Mouse (Mus musculus): Measurements from ENCODE around the gene Elovl2. TPM values are rescaled to one million over a fixed set of nuclear protein-coding genes. Genes with fewer than 3 reads are reported as not detected.
"Not testable (repeated sequence)": the region's sequence is repeated elsewhere in the genome, so short reads cannot be mapped to it uniquely, and the experiment has no call there.

The Elovl2 gene
- total RNA-seq, 2 experiments from 2014 or later = 0.31 to 0.50 TPM

- intact Hi-C loops (cut with DNase I) = no loop called here
- DNase-seq = no peak
Observed at GRCm38 (mm10) chr13:41235845-41236741, 15.9 kb upstream of the Elovl2 start.

DNA sequence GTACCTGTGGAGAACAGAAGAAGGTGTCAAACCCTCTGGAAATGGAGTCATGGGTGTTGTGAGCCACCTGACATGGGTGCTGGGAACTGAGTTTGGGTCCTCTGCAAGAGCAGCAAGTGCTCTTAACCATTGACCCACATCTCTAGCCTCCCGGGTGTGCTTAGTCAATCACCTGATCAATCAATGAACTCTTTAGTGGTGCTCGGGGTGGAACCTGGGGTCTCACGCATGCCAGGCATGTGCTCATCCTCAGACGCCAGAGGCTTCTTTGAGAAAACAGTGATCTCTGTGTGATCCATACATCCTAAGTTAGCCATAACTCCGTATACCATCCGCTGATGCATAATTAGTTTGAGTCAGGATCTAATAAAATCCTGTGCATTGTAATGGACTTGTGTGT, 15.0 kb upstream of the Elovl2 start:
- DNase-seq = no peak
- intact Hi-C loops (cut with DNase I) = no loop called here

DNA sequence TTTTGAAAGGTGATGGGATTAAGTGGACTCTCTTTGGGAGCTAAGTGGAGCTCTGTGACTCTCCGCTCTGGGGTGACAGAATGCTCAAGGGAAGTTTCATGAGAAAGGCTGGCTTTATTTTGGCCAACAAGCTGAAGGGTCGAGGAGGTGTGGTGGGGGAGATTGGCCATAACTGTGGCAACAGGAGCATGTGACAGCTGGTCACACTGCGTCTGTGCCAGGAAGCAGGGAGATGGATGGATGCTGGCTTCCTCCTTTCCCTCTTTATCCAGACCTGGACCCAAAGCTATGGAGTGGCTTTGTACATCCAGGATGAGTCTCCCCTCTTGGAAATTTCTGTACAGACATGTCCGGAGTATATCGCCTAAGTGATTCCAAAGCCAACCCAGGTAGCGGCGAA, 13.0 kb upstream of the Elovl2 start:
- DNase-seq = no peak
- intact Hi-C loops (cut with DNase I) = no loop called here

DNA sequence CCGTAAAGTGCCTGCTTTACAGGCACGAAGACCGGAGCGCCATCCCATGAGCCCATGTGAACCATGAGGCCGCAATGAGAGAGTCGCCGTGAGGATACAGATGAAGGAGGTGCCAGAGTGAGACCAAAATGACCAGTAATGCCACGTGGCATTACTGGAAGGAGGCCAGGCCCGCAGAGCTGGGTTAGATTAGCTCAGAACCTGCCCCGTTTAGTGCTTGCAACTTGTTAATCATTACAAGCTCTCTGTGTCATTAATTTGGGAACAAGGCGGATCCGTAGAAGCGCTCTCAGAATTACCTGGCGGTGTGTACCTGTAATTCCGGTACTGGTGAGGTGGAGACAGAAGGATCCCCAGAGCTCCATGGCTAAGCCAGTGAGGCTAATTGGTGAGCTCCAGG, 12.0 kb upstream of the Elovl2 start:
- DNase-seq = no peak
- intact Hi-C loops (cut with DNase I) = no loop called here

DNA sequence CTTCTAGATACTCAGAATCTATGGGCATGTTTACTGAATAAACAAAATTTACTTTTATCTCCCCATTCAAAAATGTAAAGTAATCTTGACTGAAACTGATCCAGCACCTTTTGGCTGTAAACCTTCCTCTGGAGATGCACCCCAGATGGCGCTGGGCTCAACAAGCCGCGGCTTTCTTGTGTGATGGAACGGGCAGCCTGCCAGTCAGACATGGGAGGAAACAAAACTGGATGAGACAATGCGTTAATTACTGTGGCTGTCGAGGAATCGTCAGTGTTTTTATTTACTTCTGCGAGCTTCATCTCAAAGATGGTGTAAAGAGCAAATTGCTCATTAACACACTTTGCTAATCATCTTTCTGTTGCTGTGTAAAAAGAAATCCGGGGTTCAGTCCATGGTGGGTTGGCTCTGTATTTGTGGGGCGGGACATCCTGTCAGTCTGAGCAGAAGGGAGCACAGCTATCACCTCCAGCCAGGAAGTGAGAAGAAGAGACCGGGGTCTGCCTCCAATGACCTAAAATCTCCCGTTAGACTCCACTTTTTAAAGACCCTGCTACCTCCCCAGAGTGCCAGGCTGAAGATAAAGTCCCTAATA, 11.3 kb upstream of the Elovl2 start:
- DNase-seq = no peak
- intact Hi-C loops (cut with DNase I) = no loop called here

DNA sequence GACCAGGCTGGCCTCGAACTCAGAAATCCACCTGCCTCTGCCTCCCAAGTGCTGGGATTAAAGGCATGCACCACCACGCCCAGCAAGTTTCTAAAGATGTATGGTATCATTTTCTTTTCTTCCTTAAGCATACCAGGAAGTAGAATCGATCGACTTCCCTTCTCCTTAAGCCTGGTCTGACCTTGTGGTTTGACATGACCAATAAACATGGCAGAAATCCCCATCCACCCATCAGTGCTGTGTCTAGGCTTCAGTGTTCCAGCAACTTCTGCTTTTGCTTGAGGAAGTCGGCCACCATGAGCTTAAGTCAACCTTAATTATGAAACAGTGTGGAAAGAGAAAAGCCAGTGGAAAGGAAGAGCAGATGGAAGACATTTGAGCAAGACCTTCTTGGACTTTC, 10.1 kb upstream of the Elovl2 start:
- intact Hi-C loops (cut with DNase I) = no loop called here

GRCm38 (mm10) chr13:41228060-41228459, 7.9 kb upstream of the Elovl2 start:
- intact Hi-C loops (cut with DNase I) = no loop called here

More for the DNA sequence above, 10.1 kb upstream of the Elovl2 start:
- DNase-seq = no peak

DNA sequence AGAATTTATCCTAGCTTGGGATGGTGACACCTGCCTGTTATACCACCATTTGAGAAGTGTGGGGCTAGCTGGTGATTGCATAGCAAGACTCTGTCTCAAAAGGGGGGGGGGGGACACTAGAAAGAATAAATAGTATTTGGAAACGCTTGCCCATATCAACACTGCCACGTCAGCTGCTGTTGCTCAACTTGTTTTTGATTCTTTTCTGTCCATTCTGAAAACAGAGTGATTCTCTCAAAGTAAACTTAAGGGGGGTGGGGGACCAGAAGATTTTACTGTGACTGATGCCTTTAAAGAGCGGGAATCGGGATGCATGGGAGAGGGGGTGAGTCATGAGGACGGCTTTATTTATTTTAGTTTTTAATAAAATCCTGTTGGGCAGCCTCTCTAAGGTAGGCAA, 6.3 kb upstream of the Elovl2 start:
- intact Hi-C loops (cut with DNase I) = no loop called here
- no peak for DNase-seq

More at GRCm38 (mm10) chr13:41228060-41228459, 7.9 kb upstream of the Elovl2 start:
- DNase-seq = no peak

GRCm38 (mm10) chr13:41219687-41220303, 410 bp downstream of the Elovl2 start:
- intact Hi-C loops (cut with DNase I) = loop anchor here (5.0 kb wide), 1 partner anchor 377 kb away; no protein-coding TSS in a partner anchor
- no peak for DNase-seq

DNA sequence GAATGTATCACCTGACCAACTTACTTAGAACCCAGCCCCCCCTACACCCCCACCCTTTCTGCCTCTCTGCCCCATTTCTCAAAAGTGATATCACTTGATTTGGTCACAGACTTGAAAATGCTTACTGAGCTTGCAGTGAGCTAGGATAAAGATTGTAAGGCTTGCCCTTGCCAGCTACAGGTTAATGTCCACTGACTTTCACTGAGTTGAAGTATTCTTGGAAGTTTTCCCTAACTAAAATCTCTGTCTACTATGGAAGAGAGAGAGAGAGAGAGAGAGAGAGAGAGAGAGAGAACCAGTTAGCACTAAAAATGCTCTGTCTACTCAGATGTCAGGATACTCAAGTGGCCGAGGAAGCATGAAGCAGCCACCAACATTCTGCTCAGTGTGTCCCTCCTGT, 1.1 kb downstream of the Elovl2 start:
- no peak for DNase-seq
- intact Hi-C loops (cut with DNase I) = no loop called here

DNA sequence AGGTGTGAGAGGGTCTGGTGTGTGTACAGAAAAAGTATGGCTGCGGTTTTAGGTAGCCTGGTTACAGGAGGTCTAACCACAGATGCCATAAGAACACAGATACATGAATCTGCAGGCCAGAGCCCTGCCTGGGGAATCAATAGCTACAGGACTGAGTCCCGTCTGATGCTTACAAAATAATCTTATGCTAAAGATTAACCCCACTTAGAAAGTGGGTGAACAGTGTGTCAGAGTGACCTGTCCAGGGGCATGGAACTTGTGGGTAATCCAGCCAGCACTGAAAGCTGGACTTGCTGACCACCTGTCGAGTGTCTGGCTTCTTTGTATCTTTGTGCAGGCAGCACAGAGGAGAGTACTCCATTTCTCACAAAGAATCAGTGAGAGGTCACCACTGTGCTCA, 4.0 kb downstream of the Elovl2 start:
- intact Hi-C loops (cut with DNase I) = no loop called here
- no peak for DNase-seq

DNA sequence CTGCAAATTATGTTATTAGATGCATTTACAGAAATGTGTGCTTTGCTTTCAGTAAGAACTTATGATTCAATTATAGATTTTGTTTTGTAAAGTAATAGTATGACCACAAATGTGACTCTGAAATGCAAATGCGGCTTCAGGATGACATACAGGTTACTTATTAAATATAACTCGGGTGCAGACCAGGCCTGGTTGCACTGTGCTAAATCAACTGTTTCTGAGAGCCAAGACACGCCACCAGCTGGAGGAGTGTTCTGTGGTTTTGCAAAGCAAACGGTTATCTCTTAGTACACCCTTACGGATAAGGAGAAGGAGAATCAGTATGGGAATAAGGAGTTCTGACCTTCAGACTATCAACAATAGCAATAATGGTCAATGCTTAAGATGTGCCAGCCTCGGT, 4.5 kb downstream of the Elovl2 start:
- no peak for DNase-seq

DNA sequence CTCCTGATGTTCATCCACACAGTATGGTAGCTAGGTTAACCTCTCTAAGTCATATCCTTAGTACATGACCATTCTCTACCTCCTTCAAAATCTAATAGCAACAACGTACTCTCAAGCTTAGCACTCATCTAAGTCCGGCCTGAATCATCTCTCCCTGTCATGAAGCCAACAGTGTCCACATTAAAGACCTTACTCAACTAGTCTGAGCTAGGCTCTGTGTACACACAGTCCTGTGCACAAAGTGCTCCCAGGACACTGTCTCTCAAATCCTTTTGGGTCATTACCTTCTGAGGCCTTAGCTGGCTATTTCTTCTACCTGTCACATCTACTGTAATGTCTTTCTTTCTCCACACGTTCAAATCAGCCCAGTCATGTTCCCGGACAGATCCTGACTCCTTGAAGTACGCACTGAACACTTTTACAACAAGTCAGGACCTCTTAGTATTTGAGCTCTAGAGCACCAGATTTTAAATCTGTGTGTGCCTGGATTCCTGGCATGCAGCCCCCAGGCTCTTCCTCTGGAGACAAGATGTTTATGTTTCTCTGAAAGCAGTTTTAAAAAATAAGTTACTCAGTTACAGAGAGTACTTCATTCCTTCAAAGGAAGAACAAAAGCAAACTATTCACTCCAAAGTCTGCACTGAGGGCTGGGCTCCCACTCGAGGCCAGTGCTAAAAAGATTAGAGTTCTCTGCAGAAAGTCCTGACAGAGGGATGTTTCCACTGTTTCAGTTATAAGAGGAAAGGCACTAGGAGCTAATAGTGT, 7.5 kb downstream of the Elovl2 start:
- intact Hi-C loops (cut with DNase I) = no loop called here

More for the DNA sequence above, 4.5 kb downstream of the Elovl2 start:
- intact Hi-C loops (cut with DNase I) = no loop called here

DNA sequence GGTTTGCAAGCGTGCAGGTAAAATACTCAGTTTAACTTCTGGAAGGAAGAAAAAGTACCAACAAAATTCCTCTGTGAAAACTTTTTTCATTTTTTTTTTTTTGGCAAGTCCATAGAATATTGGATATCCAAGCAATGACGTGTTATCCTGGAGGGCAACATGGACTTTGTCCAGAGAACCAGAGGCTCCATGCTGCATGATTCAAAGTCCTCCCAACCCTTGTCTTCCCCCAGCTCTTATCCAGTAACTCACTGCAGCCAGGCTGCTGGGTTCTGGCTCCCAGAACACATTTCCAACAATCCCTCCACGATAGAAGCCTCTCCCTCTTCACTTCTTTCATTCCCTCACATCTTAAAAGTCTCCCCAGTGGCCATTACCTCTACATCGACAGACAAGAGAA, 8.9 kb downstream of the Elovl2 start:
- intact Hi-C loops (cut with DNase I) = no loop called here
- DNase-seq = peak in 1 of 2 experiments; percentile 17

More for the DNA sequence above, 7.5 kb downstream of the Elovl2 start:
- DNase-seq = no peak

DNA sequence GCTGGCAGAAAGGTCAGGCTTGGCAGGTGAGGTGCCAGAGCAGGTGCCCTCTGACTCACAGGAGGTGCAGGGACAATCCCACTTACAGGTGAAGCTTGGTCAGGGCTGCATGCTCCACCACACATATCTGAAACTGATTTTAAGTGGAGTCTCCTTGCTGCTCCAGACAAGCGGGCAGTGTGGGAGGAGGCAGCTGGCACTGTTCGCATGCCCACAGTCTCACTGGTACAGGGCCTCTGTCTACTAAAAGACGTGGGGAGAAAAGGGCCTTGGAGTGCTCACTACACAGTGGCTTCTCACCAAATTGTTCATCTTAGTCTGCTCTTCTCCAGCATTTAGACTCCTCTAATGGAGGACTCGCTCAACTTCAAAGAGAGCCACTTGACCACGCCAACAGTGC, 14.0 kb downstream of the Elovl2 start:
- intact Hi-C loops (cut with DNase I) = no loop called here
- no peak for DNase-seq

- DNase-seq; intact Hi-C loops (cut with DNase I): not testable (repeated sequence)
Observed at GRCm38 (mm10) chr13:41205568-41205967, 14.6 kb downstream of the Elovl2 start.

DNA sequence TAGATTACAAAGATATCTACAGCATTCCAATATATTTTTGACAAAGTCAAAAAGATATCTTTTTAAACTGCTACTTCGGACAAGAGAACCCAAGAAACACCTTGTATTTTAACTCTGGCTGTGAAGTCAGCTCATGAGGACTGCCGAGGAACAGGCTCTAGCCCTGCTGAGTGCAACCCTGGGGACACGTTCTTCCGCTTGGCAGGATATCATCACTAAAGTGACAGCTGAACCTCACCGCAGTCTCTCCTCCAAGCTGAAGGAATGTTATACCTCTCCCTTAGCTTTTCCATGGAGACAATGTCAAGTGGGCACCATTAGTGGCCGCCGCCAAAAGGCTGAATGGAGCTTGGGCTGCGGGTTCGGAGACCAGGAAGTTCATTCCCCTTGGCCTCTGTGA, 16.5 kb downstream of the Elovl2 start:
- intact Hi-C loops (cut with DNase I) = no loop called here
- DNase-seq = no peak

DNA sequence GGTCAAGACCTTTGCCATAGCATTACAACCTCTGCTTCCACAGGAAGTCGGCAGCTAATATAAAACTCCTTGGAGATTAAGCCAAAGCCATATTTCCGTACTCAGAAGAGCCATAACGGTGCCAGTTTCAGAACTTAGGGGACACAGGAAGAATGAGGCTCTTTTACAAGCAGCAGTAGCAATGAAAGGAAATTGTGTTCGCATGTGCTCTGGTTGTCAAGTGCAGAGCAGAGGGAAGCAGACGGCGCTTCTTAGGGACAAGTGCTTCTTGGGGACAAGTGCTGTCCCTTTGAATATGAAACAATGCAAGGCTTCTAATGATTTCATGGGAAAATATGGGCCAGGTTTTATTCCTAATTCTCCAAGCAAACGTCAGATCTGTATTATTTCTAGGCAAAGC, 16.9 kb downstream of the Elovl2 start:
- no peak for DNase-seq
- intact Hi-C loops (cut with DNase I) = no loop called here

GRCm38 (mm10) chr13:41200861-41201260, 19.3 kb downstream of the Elovl2 start:
- intact Hi-C loops (cut with DNase I) = no loop called here
- no peak for DNase-seq

DNA sequence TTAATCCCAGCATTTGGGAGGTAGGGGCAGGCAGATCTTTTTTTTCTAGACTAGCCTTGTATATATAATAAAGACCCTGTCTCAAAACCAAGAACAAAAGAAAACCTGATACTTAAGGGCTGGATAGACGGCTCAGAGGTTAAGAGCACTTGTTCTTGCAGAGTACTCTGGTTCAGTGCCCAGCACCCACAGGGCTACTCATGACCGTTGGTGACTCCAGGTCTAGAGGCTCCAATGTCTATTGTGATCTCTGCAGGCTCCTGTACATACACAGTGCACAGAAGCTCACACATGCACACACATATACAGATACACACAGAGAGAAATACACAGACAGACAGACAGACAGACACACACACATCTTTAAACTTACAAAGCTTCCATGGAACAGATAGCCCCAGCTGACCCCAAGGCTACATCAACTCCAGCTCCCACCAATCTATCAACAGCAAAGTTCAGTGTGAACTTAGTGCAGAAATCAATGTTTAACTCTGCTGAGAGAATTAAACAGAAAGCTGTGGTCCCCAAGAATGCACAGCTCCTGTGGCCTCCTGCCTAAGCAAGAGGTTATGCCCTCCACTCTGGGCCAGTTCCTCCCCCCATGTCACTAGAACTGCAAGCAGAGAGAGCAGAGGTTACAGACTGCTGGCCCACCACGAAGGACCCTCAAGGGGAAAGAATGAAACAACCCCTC, 24.4 kb downstream of the Elovl2 start:
- intact Hi-C loops (cut with DNase I) = no loop called here
- DNase-seq = no peak
